ENCODE assay signal across 7 mouse cellular contexts in genomic region chr3:84303395-84303949, GRCm38 (mm10). TPM values are rescaled to one million over a fixed set of nuclear protein-coding genes. Genes with fewer than 3 reads are reported as not detected.
DNase-seq lines count a peak whose midpoint lies in the region; ATAC-seq and TF ChIP-seq lines count a peak whose summit lies in the region.

No protein-coding gene starts in this region.

- peaks cover 7% of the 10 kb centered on the region; the same call in 1 of the 2 replicates for H3K4me1 ChIP-seq in neural tube, embryonic 11.5 days (ENCODE audit: control insufficient read depth, insufficient read depth, low read length)
- peaks cover 58% of the 10 kb centered on the region for H3K4me1 ChIP-seq in forebrain, embryonic 15.5 days
- H3K4me1 ChIP-seq in limb, embryonic 14.5 days (ENCODE audit: control insufficient read depth, insufficient read depth, low read length) = peaks cover 18% of the 10 kb centered on the region
- peaks cover 18% of the 10 kb centered on the region; the same call in 1 of the 2 replicates for H3K4me1 ChIP-seq in heart, embryonic 12.5 days (replicated peaks)

- H3K27me3 ChIP-seq in neural tube, embryonic 11.5 days (ENCODE audit: control insufficient read depth, insufficient read depth, low read length) = no peaks in the 10 kb centered on the region
- H3K27me3 ChIP-seq in forebrain, embryonic 15.5 days = no peaks in the 10 kb centered on the region
- H3K27me3 ChIP-seq in limb, embryonic 14.5 days (ENCODE audit: control insufficient read depth, insufficient read depth, low read length) = peaks cover 32% of the 10 kb centered on the region
- H3K27me3 ChIP-seq in heart, embryonic 12.5 days (replicated peaks) = peaks cover 56% of the 10 kb centered on the region

- no peaks in the 10 kb centered on the region for H3K9me3 ChIP-seq in neural tube, embryonic 11.5 days (ENCODE audit: control insufficient read depth, low read length)
- no peaks in the 10 kb centered on the region for H3K9me3 ChIP-seq in forebrain, embryonic 15.5 days
- no peaks in the 10 kb centered on the region for H3K9me3 ChIP-seq in limb, embryonic 14.5 days (ENCODE audit: control insufficient read depth, low read length)
- no peaks in the 10 kb centered on the region; the same call in 1 of the 2 replicates for H3K9me3 ChIP-seq in heart, embryonic 12.5 days (replicated peaks)

- peak overlapping the region; percentile 41 for H3K4me3 ChIP-seq in neural tube, embryonic 11.5 days (ENCODE audit: low read depth, low read length)
- H3K4me3 ChIP-seq in forebrain, embryonic 15.5 days = peak overlapping the region; percentile 49
- no peak overlapping the region for H3K4me3 ChIP-seq in limb, embryonic 14.5 days (replicated peaks; ENCODE audit: low read length)
- no peak overlapping the region for H3K4me3 ChIP-seq in heart, embryonic 12.5 days

- ATAC-seq in neural tube, embryonic 11.5 days (ENCODE audit: insufficient read depth, low FRiP score, low TSS enrichment) = no peak
- ATAC-seq in forebrain, embryonic 15.5 days (replicated peaks) = no peak
- ATAC-seq in limb, embryonic 14.5 days (ENCODE audit: low FRiP score, low read depth) = no peak
- no peak for ATAC-seq in heart, embryonic 12.5 days (ENCODE audit: insufficient number of reproducible peaks, low FRiP score)

- no peaks in the 10 kb centered on the region for H3K36me3 ChIP-seq in neural tube, embryonic 11.5 days (ENCODE audit: control insufficient read depth, insufficient read depth, low read length)
- 0 out of 2 replicates have a peak, but pooled peaks cover 2% of the 10 kb centered on the region for H3K36me3 ChIP-seq in forebrain, embryonic 15.5 days
- no peaks in the 10 kb centered on the region for H3K36me3 ChIP-seq in limb, embryonic 14.5 days (ENCODE audit: control insufficient read depth, insufficient read depth, low read length)
- no peaks in the 10 kb centered on the region; the same call in 1 of the 2 replicates for H3K36me3 ChIP-seq in heart, embryonic 12.5 days

- no peak for TF ChIP-seq POLR2A in limb, embryonic 14.5 days (IDR thresholded peaks at IDR 0.05; ENCODE audit: borderline replicate concordance, extremely low read depth, insufficient read depth, insufficient read length)

- H3K4me2 ChIP-seq in neural tube, embryonic 11.5 days (ENCODE audit: low read depth) = peak overlapping the region; percentile 77
- H3K4me2 ChIP-seq in forebrain, embryonic 15.5 days (replicated peaks) = peak overlapping the region; percentile 70
- H3K4me2 ChIP-seq in limb, embryonic 14.5 days (replicated peaks; ENCODE audit: low read depth, low read length, severe bottlenecking) = peak overlapping the region; percentile 78; the same call in 1 of the 2 replicates
- no peak overlapping the region for H3K4me2 ChIP-seq in heart, embryonic 12.5 days

- H3K27ac ChIP-seq in neural tube, embryonic 11.5 days (ENCODE audit: low read depth, low read length) = peak overlapping the region; percentile 34; the same call in 1 of the 2 replicates
- peak overlapping the region; percentile 97 for H3K27ac ChIP-seq in forebrain, embryonic 15.5 days (replicated peaks)
- H3K27ac ChIP-seq in limb, embryonic 14.5 days (replicated peaks; ENCODE audit: low read depth, low read length) = no peak overlapping the region
- H3K27ac ChIP-seq in heart, embryonic 12.5 days (ENCODE audit: poor library complexity, severe bottlenecking) = no peak overlapping the region

- 46% methylated on average over 8 of the region's 8 CpGs for WGBS in neural tube, embryonic 11.5 days
- WGBS in forebrain, embryonic 15.5 days = 56% methylated on average over 8 of the region's 8 CpGs
- WGBS in limb, embryonic 14.5 days = 86% methylated on average over 8 of the region's 8 CpGs
- WGBS in heart, embryonic 12.5 days = 82% methylated on average over 8 of the region's 8 CpGs

- DNase-seq in neural tube, embryonic 11.5 days (ENCODE audit: low spot score) = peak; percentile 31
- DNase-seq in neural tube, embryonic 10.5 days (ENCODE audit: extremely low spot score, low spot score) = no peak
- no peak for DNase-seq in limb, embryonic 14.5 days (ENCODE audit: low spot score)
- no peak for DNase-seq in Muller cell, postnatal 12 days (ENCODE audit: inconsistent ontology term)
- DNase-seq in heart, adult 18-20 months = no peak

- peak overlapping the region; percentile 63 for H3K9ac ChIP-seq in neural tube, embryonic 11.5 days (ENCODE audit: low read length)
- H3K9ac ChIP-seq in forebrain, embryonic 15.5 days (replicated peaks) = peak overlapping the region; percentile 63
- no peak overlapping the region for H3K9ac ChIP-seq in limb, embryonic 14.5 days (ENCODE audit: low read depth, low read length, severe bottlenecking)
- H3K9ac ChIP-seq in heart, embryonic 12.5 days = no peak overlapping the region

RNA-seq across cellular contexts. Expression of gene Trim2, which starts 3.2 kb away (rescaled TPM):
- 107 and 115 TPM in 2 replicates for polyA plus RNA-seq in neural tube, embryonic 11.5 days (2014; fragmentation: Nextera tagmentation; extraction: Ambion mirVana)
- 188 and 194 TPM in 2 replicates for polyA plus RNA-seq in forebrain, embryonic 15.5 days (2015; fragmentation: Nextera tagmentation; extraction: Ambion mirVana)
- polyA plus RNA-seq in limb, embryonic 14.5 days (2012; rRNA removed) = 17.4 and 20.5 TPM in 2 replicates
- polyA plus RNA-seq in limb, embryonic 14.5 days (2014; fragmentation: Nextera tagmentation; extraction: Ambion mirVana) = 28.1 and 30.6 TPM in 2 replicates
- 9.0 and 10.1 TPM in 2 replicates for polyA plus RNA-seq in heart, embryonic 12.5 days (2016; fragmentation: Nextera tagmentation; extraction: Ambion mirVana)
- 1 to 10 TPM; 6.2 to 7.0 TPM for total RNA-seq in heart, adult 18-20 months (2021)

Comparison
In these comparisons a context has a peak if more than half of its experiments do, and no peak if none do; other contexts are left out.
1. H3K27ac ChIP-seq: peak in neural tube, embryonic 11.5 days (single experiment) and forebrain, embryonic 15.5 days (single experiment); none in limb, embryonic 14.5 days (single experiment) and heart, embryonic 12.5 days (single experiment).
2. H3K4me3 ChIP-seq: peak in neural tube, embryonic 11.5 days (single experiment) and forebrain, embryonic 15.5 days (single experiment); none in limb, embryonic 14.5 days (single experiment) and heart, embryonic 12.5 days (single experiment).
3. H3K9ac ChIP-seq: peak in neural tube, embryonic 11.5 days (single experiment) and forebrain, embryonic 15.5 days (single experiment); none in limb, embryonic 14.5 days (single experiment) and heart, embryonic 12.5 days (single experiment).